Mouse (Mus musculus): ENCODE measurements at regions not wholly inside any gene's neighbourhood (a gene's known extent, or its start where the extent isn't known, plus 50 kb on each side); places are given as distances from the start of the nearest gene placed in this dataset.

- TF ChIP-seq CTCF (IDR thresholded peaks at IDR 0.05; ENCODE audit: low read depth, low read length) = no peak
- TF ChIP-seq GATA1 (IDR thresholded peaks at IDR 0.05; ENCODE audit: borderline replicate concordance, low read length) = no peak
- TF ChIP-seq GATA2 (IDR thresholded peaks at IDR 0.05; ENCODE audit: borderline replicate concordance, low read depth, low read length) = no peak
- TF ChIP-seq POLR2AphosphoS5 (IDR thresholded peaks at IDR 0.05; ENCODE audit: insufficient replicate concordance, low read depth, low read length) = no peak
Observed at GRCm38 (mm10) chr11:64187488-64188444, 108.5 kb upstream of the Cox10 start.

Data from G1E (cell line).